Comparison of ENCODE assay signal across 8 mouse cellular contexts in the genomic region with DNA sequence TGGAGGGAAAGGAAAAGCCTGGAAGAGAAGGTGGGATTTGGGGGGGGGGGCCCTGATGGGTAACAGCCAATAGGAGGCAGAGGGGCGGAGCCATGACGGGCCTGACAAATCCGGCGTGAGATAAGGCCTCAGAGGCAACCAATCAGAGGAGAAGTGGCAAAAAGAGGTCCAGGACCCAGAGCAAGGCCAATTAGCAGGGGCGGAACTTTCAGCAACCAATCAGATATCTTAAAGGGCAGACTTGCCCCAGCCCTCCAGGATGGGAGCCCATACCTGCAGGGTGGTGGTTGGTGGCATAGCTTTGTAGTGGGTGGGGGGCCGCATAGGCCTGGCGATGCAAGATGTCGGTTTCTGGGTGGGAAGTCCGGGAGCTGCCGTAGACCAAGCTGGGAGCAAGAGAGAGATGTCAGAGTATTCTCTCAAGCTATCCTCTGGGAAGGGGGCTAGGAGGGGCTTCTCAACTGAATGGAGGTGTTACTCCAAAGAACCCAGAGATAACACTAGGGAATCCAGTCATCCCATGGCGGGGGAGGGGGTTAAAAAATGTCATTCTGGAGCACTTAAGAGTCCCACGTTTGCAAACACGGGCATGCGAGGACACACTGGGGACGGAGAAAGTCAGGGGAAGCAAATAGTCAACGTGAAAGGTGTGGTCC. TPM values are rescaled to one million over a fixed set of nuclear protein-coding genes. Genes with fewer than 3 reads are reported as not detected.
DNase-seq lines count a peak whose midpoint lies in the region; ATAC-seq and TF ChIP-seq lines count a peak whose summit lies in the region.

No protein-coding gene starts in this region.

- TF ChIP-seq POLR2A in myocyte (IDR thresholded peaks at IDR 0.05; ENCODE audit: insufficient read length, low read depth): no peak

- no peaks in the 10 kb centered on the region for H3K9me3 ChIP-seq in embryonic facial prominence, embryonic 13.5 days
- H3K9me3 ChIP-seq in limb, embryonic 15.5 days: no peaks in the 10 kb centered on the region

- peaks cover 50% of the 10 kb centered on the region for H3K36me3 ChIP-seq in embryonic facial prominence, embryonic 13.5 days
- peaks cover 43% of the 10 kb centered on the region for H3K36me3 ChIP-seq in limb, embryonic 15.5 days
- H3K36me3 ChIP-seq in myocyte (ENCODE audit: control insufficient read depth, insufficient read depth): no peaks in the 10 kb centered on the region

- H3K4me2 ChIP-seq in embryonic facial prominence, embryonic 13.5 days: peak overlapping the region; percentile 95
- peak overlapping the region; percentile 89 for H3K4me2 ChIP-seq in limb, embryonic 15.5 days
- peak overlapping the region; percentile 98 for H3K4me2 ChIP-seq in myocyte (ENCODE audit: low read depth)

- ATAC-seq in embryonic facial prominence, embryonic 13.5 days (ENCODE audit: insufficient number of reproducible peaks, insufficient read depth, low FRiP score, low TSS enrichment, low read depth): 0 out of 2 replicates have a peak, but pooled peaks have one; percentile 8
- ATAC-seq in limb, embryonic 15.5 days (ENCODE audit: insufficient number of reproducible peaks, low FRiP score, low TSS enrichment, low read depth): 0 out of 2 replicates have a peak, but pooled peaks have one; percentile 8

- peak overlapping the region; percentile 99 for H3K27ac ChIP-seq in embryonic facial prominence, embryonic 13.5 days
- peak overlapping the region; percentile 100 for H3K27ac ChIP-seq in limb, embryonic 15.5 days

- H3ac ChIP-seq in myocyte (ENCODE audit: control insufficient read depth, insufficient read length): no peak overlapping the region

- peak overlapping the region; percentile 96 for H3K9ac ChIP-seq in embryonic facial prominence, embryonic 13.5 days
- H3K9ac ChIP-seq in limb, embryonic 15.5 days: 0 out of 2 replicates have a peak overlapping the region, but pooled peaks have one; percentile 84

- WGBS in embryonic facial prominence, embryonic 13.5 days: under 1% methylated on average over 16 of the region's 16 CpGs
- 8% methylated on average over 16 of the region's 16 CpGs for WGBS in limb, embryonic 15.5 days

- DNase-seq in CD4-positive helper T cell, adult 2 months (ENCODE audit: low read depth, low spot score): peak; percentile 58
- peak; percentile 80 to 88 for DNase-seq in adrenal gland, postnatal 36 days
- peak; percentile 77 for DNase-seq in heart, adult 8-10 months (ENCODE audit: low spot score)
- DNase-seq in kidney, adult 8-10 months: peak; percentile 62 to 69
- peak; percentile 84 for DNase-seq in testis, postnatal 14 days (ENCODE audit: low spot score)

- peak overlapping the region; percentile 87 for H3K4me3 ChIP-seq in embryonic facial prominence, embryonic 13.5 days
- peak overlapping the region; percentile 82 for H3K4me3 ChIP-seq in limb, embryonic 15.5 days
- peak overlapping the region; percentile 58 for H3K4me3 ChIP-seq in myocyte

- H3K4me1 ChIP-seq in embryonic facial prominence, embryonic 13.5 days: peaks cover 34% of the 10 kb centered on the region
- H3K4me1 ChIP-seq in limb, embryonic 15.5 days: peaks cover 35% of the 10 kb centered on the region

- no peaks in the 10 kb centered on the region for H3K27me3 ChIP-seq in embryonic facial prominence, embryonic 13.5 days
- H3K27me3 ChIP-seq in limb, embryonic 15.5 days: no peaks in the 10 kb centered on the region
- no peaks in the 10 kb centered on the region for H3K27me3 ChIP-seq in myocyte (ENCODE audit: control insufficient read depth, insufficient read depth, insufficient read length)

- H3K79me2 ChIP-seq in myocyte (ENCODE audit: control insufficient read depth, insufficient read depth): peaks cover 13% of the 10 kb centered on the region

TF ChIP-seq in myocyte, 11 proteins besides CTCF, POLR2A, EP300 and RAD21:
- no peak for TF ChIP-seq USF1 (IDR thresholded peaks at IDR 0.05; ENCODE audit: low read depth)

RNA-seq across cellular contexts. Expression of a gene that starts 1.6 kb away (rescaled TPM):
- total RNA-seq in adrenal gland, postnatal 36 days (2021): 10 to 100 TPM; 47.7 to 59.7 TPM
- 15.2 and 15.7 TPM in 2 replicates for polyA plus RNA-seq in embryonic facial prominence, embryonic 13.5 days (2015; fragmentation: Nextera tagmentation; extraction: Ambion mirVana)
- 10 to 100 TPM; 22.4 to 26.3 (median 24.9) TPM for total RNA-seq in heart, adult 8-10 months (2022)
- polyA plus RNA-seq in limb, embryonic 15.5 days (2015; fragmentation: Nextera tagmentation; extraction: Ambion mirVana): 9.3 and 11.5 TPM in 2 replicates
- 10.2 TPM for polyA plus RNA-seq in myocyte (2012; fragmentation: generic; extraction: Trizol)

RNA-seq across cellular contexts. Expression of a gene that starts 11.2 kb away (rescaled TPM):
- total RNA-seq in adrenal gland, postnatal 36 days (2021): 10 to 100 TPM; 50.5 to 65.3 TPM
- 64.7 and 66.6 TPM in 2 replicates for polyA plus RNA-seq in embryonic facial prominence, embryonic 13.5 days (2015; fragmentation: Nextera tagmentation; extraction: Ambion mirVana)
- total RNA-seq in heart, adult 8-10 months (2022): 10 to 100 TPM; 30.6 to 33.8 (median 32.7) TPM
- 63.0 and 70.3 TPM in 2 replicates for polyA plus RNA-seq in limb, embryonic 15.5 days (2015; fragmentation: Nextera tagmentation; extraction: Ambion mirVana)
- polyA plus RNA-seq in myocyte (2012; fragmentation: generic; extraction: Trizol): 66.1 TPM

RNA-seq across cellular contexts. Expression of a gene that starts 11.4 kb away (rescaled TPM):
- total RNA-seq in adrenal gland, postnatal 36 days (2021): 10 to 100 TPM; 18.1 to 20.5 TPM
- 23.0 and 26.0 TPM in 2 replicates for polyA plus RNA-seq in embryonic facial prominence, embryonic 13.5 days (2015; fragmentation: Nextera tagmentation; extraction: Ambion mirVana)
- 1 to 10 TPM; 5.6 to 7.8 (median 6.7) TPM for total RNA-seq in heart, adult 8-10 months (2022)
- 23.1 and 25.1 TPM in 2 replicates for polyA plus RNA-seq in limb, embryonic 15.5 days (2015; fragmentation: Nextera tagmentation; extraction: Ambion mirVana)
- polyA plus RNA-seq in myocyte (2012; fragmentation: generic; extraction: Trizol): 12.9 TPM

RNA-seq across cellular contexts. Expression of a gene that starts 33.3 kb away (rescaled TPM):
- total RNA-seq in adrenal gland, postnatal 36 days (2021): 100 to 1,000 TPM in 1 of 2 experiments, 10 to 100 TPM in 1; 98.9 to 101 TPM
- 19.7 and 23.3 TPM in 2 replicates for polyA plus RNA-seq in embryonic facial prominence, embryonic 13.5 days (2015; fragmentation: Nextera tagmentation; extraction: Ambion mirVana)
- total RNA-seq in heart, adult 8-10 months (2022): 10 to 100 TPM; 40.2 to 49.8 (median 44.1) TPM
- polyA plus RNA-seq in limb, embryonic 15.5 days (2015; fragmentation: Nextera tagmentation; extraction: Ambion mirVana): 44.9 and 49.1 TPM in 2 replicates
- polyA plus RNA-seq in myocyte (2012; fragmentation: generic; extraction: Trizol): 127 TPM

RNA-seq across cellular contexts. Expression of a gene that starts 34.9 kb away (rescaled TPM):
- 10 to 100 TPM; 76.9 to 82.6 TPM for total RNA-seq in adrenal gland, postnatal 36 days (2021)
- polyA plus RNA-seq in embryonic facial prominence, embryonic 13.5 days (2015; fragmentation: Nextera tagmentation; extraction: Ambion mirVana): 38.6 and 40.2 TPM in 2 replicates
- total RNA-seq in heart, adult 8-10 months (2022): 10 to 100 TPM; 46.8 to 56.2 (median 49.7) TPM
- polyA plus RNA-seq in limb, embryonic 15.5 days (2015; fragmentation: Nextera tagmentation; extraction: Ambion mirVana): 34.8 TPM in 2 replicates
- polyA plus RNA-seq in myocyte (2012; fragmentation: generic; extraction: Trizol): 56.7 TPM

Comparison
In these comparisons a context has a peak if more than half of its experiments do, and no peak if none do; other contexts are left out.
1. Peak in every context shown above with its lines: DNase-seq, ATAC-seq, H3K4me3 ChIP-seq and H3K27ac ChIP-seq.